Mouse (Mus musculus) forebrain, embryonic 11.5 days (tissue): ENCODE data around the gene Mt1. TPM values are rescaled to one million over a fixed set of nuclear protein-coding genes. Genes with fewer than 3 reads are reported as not detected.
"Not testable (repeated sequence)": the region's sequence is repeated elsewhere in the genome, so short reads cannot be mapped to it uniquely, and the experiment has no call there.

ENCODE experiments used
- ATAC-seq: fragments of 200-750 bp; cut with Nextera tagmentation; replicated peaks from 2 replicates; pipeline ENCODE4 v1.8.0; 2017; ENCODE audit warnings: moderate TSS enrichment; ENCODE audit not compliant: low FRiP score
- DNase-seq: peaks from one replicate; pipeline ENCODE4 v3.0.0-alpha.2; 2017; ENCODE audit warnings: low spot score
- H3K27ac ChIP-seq: fragments of 300-500 bp; sonication (generic); 2 replicates; pipeline ENCODE4 v1.5.1; 2014; ENCODE audit warnings: low read depth, low read length
- H3K27me3 ChIP-seq: fragments of 300-500 bp; sonication (generic); 2 replicates; pipeline ENCODE4 v1.6.1; 2014; ENCODE audit warnings: mild to moderate bottlenecking, low read length, mixed read lengths; ENCODE audit not compliant: control insufficient read depth, insufficient read depth
- H3K36me3 ChIP-seq: fragments of 300-500 bp; sonication (generic); 2 replicates; pipeline ENCODE4 v1.6.1; 2014; ENCODE audit warnings: mild to moderate bottlenecking, low read length, moderate library complexity, mixed read lengths; ENCODE audit not compliant: control insufficient read depth, insufficient read depth
- H3K4me1 ChIP-seq: fragments of 300-500 bp; sonication (generic); replicated peaks from 2 replicates; pipeline ENCODE4 v1.6.1; 2014; ENCODE audit warnings: low read length, mixed read lengths; ENCODE audit not compliant: control insufficient read depth, insufficient read depth
- H3K4me2 ChIP-seq: fragments of 300-500 bp; sonication (generic); 2 replicates; pipeline ENCODE4 v1.6.1; 2014; ENCODE audit warnings: low read depth, mild to moderate bottlenecking, low read length, moderate library complexity, mixed read lengths; ENCODE audit not compliant: severe bottlenecking
- H3K4me3 ChIP-seq: fragments of 300-500 bp; sonication (generic); 2 replicates; pipeline ENCODE4 v1.5.1; 2014; ENCODE audit warnings: low read depth, low read length
- H3K9ac ChIP-seq: fragments of 300-500 bp; sonication (generic); 2 replicates; pipeline ENCODE4 v1.6.1; 2014; ENCODE audit warnings: low read length
- H3K9me3 ChIP-seq: fragments of 300-500 bp; sonication (generic); 2 replicates; pipeline ENCODE4 v1.6.1; 2016; ENCODE audit warnings: low read length, mixed read lengths; ENCODE audit not compliant: control insufficient read depth
- WGBS: fragments of 180-500 bp; shearing (Covaris S2); extraction: QIAGEN DNeasy Blood & Tissue Kit; methylation state at CpG from one replicate; pipeline ENCODE4 v1.1.7; 2014; 5-methylcytosine and 5-hydroxymethylcytosine counted together
- polyA plus RNA-seq: library from polyadenylated mRNA; unstranded; fragments of >200 nt; fragmentation: Nextera tagmentation; extraction: Ambion mirVana; gene quantifications from 2 replicates; pipeline ENCODE4 v1.2.1, GENCODE M21; 2014

Mt1 gene
- 109 and 120 TPM in 2 replicates for polyA plus RNA-seq

GRCm38 (mm10) chr8:94178857-94179712 lies at the start of gene Mt1:
Mt1 (plus strand) TSS chr8:94179082.
- H3K4me3 ChIP-seq = peak within 1 kb of the TSS; percentile 43
- no peaks in the 10 kb centered on the region for H3K36me3 ChIP-seq
- WGBS = under 1% methylated on average over 50 of the region's 50 CpGs
- peak; percentile 88 for DNase-seq
- H3K9me3 ChIP-seq = no peaks in the 10 kb centered on the region
- H3K9ac ChIP-seq = peak within 1 kb of the TSS; percentile 27
- H3K4me1 ChIP-seq = peaks cover 19% of the 10 kb centered on the region
- H3K4me2 ChIP-seq = peak within 1 kb of the TSS; percentile 86
- no peak within 1 kb of the TSS for H3K27ac ChIP-seq
- ATAC-seq = peak; percentile 80
- H3K27me3 ChIP-seq = peaks cover 67% of the 10 kb centered on the region

GRCm38 (mm10) chr8:94129133-94129789 lies 49.6 kb upstream of the Mt1 start:
- DNase-seq = no peak
- Histone ChIP-seq H3K4me1 (0 out of 2 replicates have a peak, but pooled peaks cover 2% of the 10 kb centered on the region), H3K4me3 (no peak overlapping the region), H3K4me2 (no peak overlapping the region), H3K9me3 (no peaks in the 10 kb centered on the region), H3K9ac (no peak overlapping the region), H3K27me3 (no peaks in the 10 kb centered on the region), H3K36me3 (no peaks in the 10 kb centered on the region), H3K27ac (no peak overlapping the region)
- 76% methylated on average over 6 of the region's 6 CpGs for WGBS
- no peak for ATAC-seq

DNA sequence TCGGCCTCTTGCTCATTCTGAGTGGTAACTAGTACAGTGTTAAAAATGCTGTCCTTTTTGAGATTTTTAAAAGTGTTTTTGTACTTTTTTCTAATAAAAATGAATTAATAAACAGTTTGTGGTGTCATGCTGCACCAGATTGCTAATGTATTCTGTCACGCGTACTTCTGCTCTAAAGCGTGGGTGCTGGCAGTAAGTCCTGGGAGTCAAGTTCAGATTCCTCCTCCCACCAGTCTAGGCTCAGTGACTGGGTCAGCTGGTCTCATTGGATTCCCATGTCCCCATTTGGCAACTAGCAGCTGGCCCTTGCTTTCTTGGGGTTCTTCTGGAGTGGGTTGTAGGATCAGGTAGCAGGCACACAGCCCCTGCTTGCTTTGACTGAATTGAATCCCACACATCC lies 48.8 kb upstream of the Mt1 start:
- DNase-seq (no peak), ATAC-seq (no peak)
- no peak overlapping the region for H3K9ac ChIP-seq
- H3K27me3 ChIP-seq = no peaks in the 10 kb centered on the region
- H3K4me3 ChIP-seq = no peak overlapping the region
- WGBS = 92% methylated on average over 4 of the region's 4 CpGs
- no peaks in the 10 kb centered on the region for H3K36me3 ChIP-seq
- 0 out of 2 replicates have a peak, but pooled peaks cover 2% of the 10 kb centered on the region for H3K4me1 ChIP-seq
- H3K4me2 ChIP-seq = no peak overlapping the region
- H3K9me3 ChIP-seq = no peaks in the 10 kb centered on the region
- H3K27ac ChIP-seq = no peak overlapping the region

DNA sequence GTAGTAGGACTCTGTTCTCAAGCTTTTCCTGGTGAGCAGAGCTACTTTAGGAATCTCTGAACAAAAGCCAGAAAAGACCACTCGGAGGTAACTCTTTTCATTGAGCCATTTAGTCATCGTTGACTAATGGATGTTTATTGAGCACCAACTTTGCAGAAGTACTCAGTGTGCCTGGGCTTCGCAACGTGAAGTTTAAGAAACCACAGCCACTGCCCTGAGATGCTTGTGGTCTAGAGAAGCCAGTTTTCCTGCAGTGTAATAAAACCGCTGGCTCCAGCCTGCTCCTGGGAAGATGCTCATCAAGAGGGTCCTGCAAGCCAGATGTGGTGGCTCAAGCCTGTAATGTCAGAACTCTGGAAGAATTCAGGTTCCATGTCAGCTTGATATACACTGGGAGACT lies 46.8 kb upstream of the Mt1 start:
- no peaks in the 10 kb centered on the region for H3K36me3 ChIP-seq
- no peak overlapping the region for H3K4me3 ChIP-seq
- H3K27me3 ChIP-seq = no peaks in the 10 kb centered on the region
- no peak overlapping the region for H3K27ac ChIP-seq
- no peak overlapping the region for H3K4me2 ChIP-seq
- ATAC-seq (no peak), DNase-seq (no peak)
- H3K4me1 ChIP-seq = 0 out of 2 replicates have a peak, but pooled peaks cover 2% of the 10 kb centered on the region
- WGBS = 86% methylated on average over 5 of the region's 5 CpGs
- H3K9me3 ChIP-seq = no peaks in the 10 kb centered on the region
- no peak overlapping the region for H3K9ac ChIP-seq

GRCm38 (mm10) chr8:94134601-94135000 lies 44.3 kb upstream of the Mt1 start:
- H3K4me3 ChIP-seq, H3K4me1 ChIP-seq, DNase-seq, H3K27ac ChIP-seq, ATAC-seq, H3K9me3 ChIP-seq, H3K27me3 ChIP-seq, H3K36me3 ChIP-seq, H3K9ac ChIP-seq, H3K4me2 ChIP-seq: not testable (repeated sequence)
- WGBS = 80% methylated on average over 3 of the region's 3 CpGs

DNA sequence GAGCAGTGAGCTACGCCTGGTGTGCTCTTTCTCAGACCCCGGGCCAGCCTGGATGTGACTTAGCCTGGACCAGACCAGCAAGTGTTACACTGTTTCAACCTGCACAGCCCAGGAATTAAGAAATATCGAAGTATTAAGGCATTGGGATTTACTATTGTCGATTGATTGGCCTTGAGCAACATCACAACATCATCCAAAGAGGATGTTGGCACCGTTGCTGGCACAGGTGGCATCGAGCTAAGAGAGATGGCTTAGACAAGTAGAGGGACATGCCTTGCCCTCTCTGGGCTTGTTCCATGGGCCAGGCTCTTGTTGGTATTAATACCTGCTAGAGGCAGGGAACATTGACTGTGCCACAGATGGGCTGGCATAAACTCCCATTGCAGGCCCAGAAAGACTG lies 43.3 kb upstream of the Mt1 start:
- 87% methylated on average over 6 of the region's 6 CpGs for WGBS

DNA sequence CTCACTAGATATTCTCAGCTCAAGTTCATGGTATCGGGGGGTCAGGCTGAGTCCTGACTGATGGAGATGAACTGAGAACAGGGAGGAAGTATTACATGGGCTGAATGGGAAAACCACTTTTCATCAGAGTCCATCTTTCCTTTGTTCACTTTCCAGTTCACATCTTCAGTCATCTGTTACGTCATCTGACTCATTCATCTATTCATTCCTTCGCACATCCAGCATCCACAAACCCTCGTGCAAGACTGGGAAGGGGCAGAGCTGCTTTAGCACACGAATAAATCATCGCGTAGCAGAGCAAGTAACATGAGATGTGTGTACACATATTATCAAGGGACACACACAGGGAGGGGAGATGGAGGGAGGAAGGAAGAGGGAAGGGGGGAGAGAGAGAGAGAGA lies 42.7 kb upstream of the Mt1 start:
- H3K9me3 ChIP-seq = no peaks in the 10 kb centered on the region
- no peak overlapping the region for H3K4me3 ChIP-seq
- H3K27ac ChIP-seq = no peak overlapping the region
- no peak for ATAC-seq
- no peak overlapping the region for H3K9ac ChIP-seq
- no peaks in the 10 kb centered on the region for H3K4me1 ChIP-seq
- 85% methylated on average over 7 of the region's 7 CpGs for WGBS
- no peak overlapping the region for H3K4me2 ChIP-seq
- H3K27me3 ChIP-seq = no peaks in the 10 kb centered on the region
- no peak for DNase-seq
- H3K36me3 ChIP-seq = no peaks in the 10 kb centered on the region

More for the DNA sequence above, 43.3 kb upstream of the Mt1 start:
- no peak overlapping the region for H3K4me3 ChIP-seq
- no peaks in the 10 kb centered on the region for H3K9me3 ChIP-seq
- no peak for DNase-seq
- ATAC-seq = no peak
- H3K27ac ChIP-seq = no peak overlapping the region
- H3K4me2 ChIP-seq = no peak overlapping the region
- no peaks in the 10 kb centered on the region for H3K4me1 ChIP-seq
- H3K36me3 ChIP-seq = no peaks in the 10 kb centered on the region
- H3K9ac ChIP-seq = no peak overlapping the region
- no peaks in the 10 kb centered on the region for H3K27me3 ChIP-seq

GRCm38 (mm10) chr8:94136933-94137332 lies 41.9 kb upstream of the Mt1 start, which contains the start of gene Mt4:
Mt4 (plus strand) TSS chr8:94137197.
- no peak within 1 kb of the TSS for H3K4me2 ChIP-seq
- WGBS = 57% methylated on average over 6 of the region's 6 CpGs
- H3K36me3 ChIP-seq = no peaks in the 10 kb centered on the region
- DNase-seq = no peak
- ATAC-seq = no peak
- no peaks in the 10 kb centered on the region for H3K4me1 ChIP-seq
- no peak within 1 kb of the TSS for H3K4me3 ChIP-seq
- H3K27ac ChIP-seq = no peak within 1 kb of the TSS
- H3K27me3 ChIP-seq = no peaks in the 10 kb centered on the region
- H3K9ac ChIP-seq = no peak within 1 kb of the TSS
- no peaks in the 10 kb centered on the region for H3K9me3 ChIP-seq
